Mouse (Mus musculus) C2C12 (cell line): ENCODE results near the gene Wdr25.

Experiments used
- CTCF ChIP-seq: IDR thresholded peaks from one replicate; pipeline ENCODE4 v1.5.1; 2011; ENCODE audit not compliant: control insufficient read depth, insufficient read depth, insufficient read length
- MAX ChIP-seq: IDR thresholded peaks from one replicate; pipeline ENCODE4 v1.6.1; 2011; ENCODE audit warnings: mild to moderate bottlenecking, control low read depth
- MYOD1 ChIP-seq: IDR thresholded peaks from one replicate; pipeline ENCODE4 v1.6.1; 2011; ENCODE audit warnings: low read depth; ENCODE audit not compliant: control insufficient read depth, insufficient read length
- MYOG ChIP-seq: IDR thresholded peaks from one replicate; pipeline ENCODE4 v1.6.1; 2011; ENCODE audit not compliant: control insufficient read depth, insufficient read length; ENCODE audit errors: extremely low read depth
- USF1 ChIP-seq: IDR thresholded peaks from one replicate; pipeline ENCODE4 v1.6.1; 2011; ENCODE audit warnings: low read depth, mild to moderate bottlenecking, control low read depth, moderate library complexity

DNA sequence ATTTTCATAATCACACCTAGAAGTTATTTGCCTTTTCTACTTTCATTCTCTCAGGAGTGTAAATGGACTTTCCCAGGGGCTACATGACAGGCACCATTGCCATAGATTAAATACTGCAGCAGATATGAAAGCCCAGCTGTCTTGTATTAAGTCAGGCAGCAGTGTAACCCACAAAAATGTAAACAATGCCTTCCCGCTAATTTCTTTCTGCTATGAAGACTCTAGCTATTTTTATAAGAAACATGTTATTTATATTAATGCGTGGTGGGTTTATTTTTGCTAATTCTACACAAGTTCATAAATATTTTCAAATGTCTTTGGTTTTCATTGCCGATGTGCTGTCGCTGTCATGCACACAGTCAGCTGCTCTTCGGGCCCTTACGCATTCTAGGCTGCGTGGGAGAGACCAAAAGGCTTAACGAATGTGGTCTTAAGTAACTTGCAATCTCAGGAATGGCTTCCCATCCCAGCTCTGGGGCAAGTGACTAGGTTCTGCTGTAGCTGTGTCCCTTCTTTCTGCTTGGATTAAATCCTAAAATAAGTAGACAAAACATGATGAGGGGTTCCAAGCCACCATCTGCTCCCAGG is 16.5 kb downstream of the Wdr25 start:
- TF ChIP-seq MYOD1 (no peak), MYOG (no peak), CTCF (no peak), USF1 (no peak), MAX (no peak)
